Mouse (Mus musculus): ENCODE results near the gene Mrpl51.

The Mrpl51 gene

DNA sequence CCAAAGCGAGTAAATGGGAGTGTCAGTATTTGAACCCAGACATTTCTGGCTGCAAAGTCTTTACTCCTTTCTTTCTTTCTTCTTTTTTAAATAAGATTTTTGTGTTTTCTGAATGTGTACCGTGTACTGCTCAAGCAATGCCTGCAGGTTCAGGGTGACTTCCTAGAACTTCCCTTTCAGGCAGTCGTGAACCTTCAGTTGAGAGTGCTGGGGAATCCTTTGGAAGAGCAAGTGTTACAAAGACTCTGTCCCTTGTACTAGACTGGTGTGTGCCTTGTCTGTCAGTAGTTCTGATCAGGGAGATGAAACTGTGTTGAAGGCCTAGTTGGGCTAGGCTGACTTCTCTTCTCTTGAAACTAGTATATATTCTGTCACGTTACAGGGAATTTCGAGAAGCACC is 1.2 kb downstream of the Mrpl51 start:
- peak; percentile 48 for DNase-seq (ENCODE audit: low spot score)

DNA sequence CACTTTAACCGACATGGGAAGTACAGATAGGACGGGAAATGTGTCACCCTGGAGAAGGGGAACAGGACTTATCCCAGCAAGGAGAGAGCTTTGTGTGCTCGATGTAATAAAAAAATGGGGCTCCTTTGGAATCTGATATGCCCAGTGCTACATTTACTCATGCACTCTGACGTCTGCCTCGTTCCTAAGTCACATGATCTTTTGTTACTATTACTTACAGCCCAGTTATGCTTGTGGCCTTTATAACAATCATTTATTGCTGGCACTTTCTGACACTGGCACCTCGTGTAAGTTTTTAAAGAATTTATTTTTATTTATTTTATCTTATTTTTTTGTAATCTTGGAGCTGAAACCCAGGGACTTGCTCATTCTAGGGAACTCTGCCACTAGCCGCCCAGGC is 1.8 kb downstream of the Mrpl51 start:
- DNase-seq (ENCODE audit: low spot score): peak; percentile 50

DNA sequence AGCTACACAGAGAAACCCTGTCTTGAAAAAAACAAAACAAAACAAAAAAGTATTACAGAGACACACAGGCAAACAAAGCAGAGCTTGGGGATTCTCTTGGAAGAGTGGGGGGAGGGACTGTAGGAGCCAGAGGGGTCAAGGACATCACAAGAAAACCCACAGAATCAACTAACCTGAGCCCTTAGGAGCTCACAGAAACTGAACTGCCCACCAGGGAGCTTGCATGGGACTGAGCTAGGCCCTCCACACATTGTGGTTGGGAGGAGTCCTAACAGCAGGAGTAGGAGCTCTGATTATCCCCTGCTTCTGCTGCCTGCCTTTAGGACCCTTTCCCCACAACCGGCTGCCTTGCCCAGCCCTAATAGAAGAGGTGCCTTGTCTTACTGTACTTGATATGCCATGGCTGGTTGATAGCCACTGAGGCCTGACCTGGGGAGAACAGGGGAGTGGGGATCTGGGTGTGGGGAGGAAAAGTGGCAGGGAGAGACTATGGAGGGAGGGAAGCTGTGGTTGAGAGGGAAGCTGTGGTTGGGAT is 4.0 kb downstream of the Mrpl51 start:
- no peak for DNase-seq (ENCODE audit: low spot score)

GRCm38 (mm10) chr6:125196301-125196700 is 4.7 kb downstream of the Mrpl51 start:
- DNase-seq (ENCODE audit: low spot score): peak; percentile 67

DNA sequence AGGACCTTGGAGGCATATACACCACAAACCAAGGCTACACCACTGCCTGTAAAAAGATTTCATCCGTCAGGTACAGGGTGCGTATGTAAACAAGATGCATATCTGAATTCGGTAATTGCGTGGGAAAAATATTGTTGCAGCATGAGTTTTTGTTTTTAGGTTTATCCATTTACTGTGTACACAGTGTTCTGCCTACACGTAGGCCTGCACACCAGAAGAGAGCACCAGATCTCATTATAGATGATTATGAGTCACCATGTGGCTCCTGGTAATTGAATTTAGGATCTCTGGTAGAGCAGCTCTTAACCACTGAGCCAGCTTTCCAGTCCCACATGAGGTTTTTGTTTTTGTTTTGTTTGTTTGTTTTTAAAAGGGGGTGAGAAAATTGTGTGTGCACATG is 5.6 kb downstream of the Mrpl51 start:
- DNase-seq (ENCODE audit: low spot score): no peak

DNA sequence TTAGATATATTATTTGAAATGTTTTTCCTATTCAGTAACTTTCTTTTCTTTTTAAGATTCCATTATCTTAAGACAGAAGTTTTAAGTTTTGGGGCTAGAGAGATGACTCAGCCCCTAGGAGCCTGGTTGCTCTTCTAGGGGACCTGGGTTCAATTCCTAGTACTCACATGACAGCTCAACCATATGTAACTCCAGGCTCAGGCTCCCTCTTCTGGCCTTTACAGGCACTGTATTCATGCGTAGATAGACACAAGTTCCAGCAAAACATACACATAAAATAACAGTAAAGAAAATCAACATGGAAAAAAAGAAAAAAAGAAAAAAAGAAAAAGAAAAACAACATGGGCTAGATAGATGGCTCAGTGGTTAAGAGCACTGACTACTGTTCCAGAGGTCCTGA is 18.8 kb downstream of the Mrpl51 start:
- DNase-seq (ENCODE audit: low spot score): no peak

DNA sequence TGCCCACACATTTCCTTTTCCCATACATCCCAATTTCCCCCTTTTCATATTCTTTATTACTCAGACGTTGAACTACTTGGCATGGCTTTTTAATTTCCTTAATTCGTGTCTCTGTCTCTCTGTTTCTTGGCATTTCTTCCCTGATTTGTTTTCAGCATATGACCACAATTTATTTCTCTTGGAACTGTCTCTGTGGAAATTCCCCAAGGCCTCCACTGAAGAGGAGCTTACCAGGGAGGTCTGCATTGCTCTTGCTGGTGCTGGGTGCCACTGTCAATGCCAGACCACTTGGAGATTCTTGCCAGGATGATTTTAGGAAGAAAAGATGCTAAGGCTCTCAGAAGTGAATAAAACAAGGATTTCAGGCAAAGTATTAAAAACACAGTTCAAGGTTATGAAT is 21.0 kb downstream of the Mrpl51 start:
- peak; percentile 57 for DNase-seq (ENCODE audit: low spot score)

GRCm38 (mm10) chr6:125213129-125213528 is 21.5 kb downstream of the Mrpl51 start:
- no peak for DNase-seq (ENCODE audit: low spot score)

DNA sequence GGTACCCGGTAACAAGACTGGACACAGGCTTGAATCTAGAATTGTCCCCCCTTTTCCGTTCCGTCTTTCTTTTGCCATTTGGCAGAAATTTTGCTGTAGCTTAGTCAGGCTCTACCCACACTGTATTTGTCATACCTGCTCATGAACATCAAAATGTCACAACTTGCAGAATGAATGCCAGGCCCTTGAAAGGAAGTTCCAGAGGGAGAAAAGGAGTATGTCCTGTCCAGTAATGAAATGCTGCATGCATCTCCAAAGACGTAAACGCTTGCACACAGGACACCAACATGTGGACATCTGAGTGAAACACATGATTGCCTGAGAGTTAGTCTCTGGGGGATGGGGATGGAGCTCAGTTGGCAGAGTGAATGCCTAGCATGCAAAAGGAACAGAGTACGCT is 22.1 kb downstream of the Mrpl51 start:
- DNase-seq (ENCODE audit: low spot score): no peak

- peak; percentile 97 for DNase-seq (ENCODE audit: low spot score)
Measured at GRCm38 (mm10) chr6:125215148-125215954, 23.8 kb downstream of the Mrpl51 start, which contains the start of gene Vamp1. TSS of gene Vamp1 (plus strand) at chr6:125215551.

- peak; percentile 27 for DNase-seq (ENCODE audit: low spot score)
Measured at GRCm38 (mm10) chr6:125216898-125217297, 25.3 kb downstream of the Mrpl51 start.

DNA sequence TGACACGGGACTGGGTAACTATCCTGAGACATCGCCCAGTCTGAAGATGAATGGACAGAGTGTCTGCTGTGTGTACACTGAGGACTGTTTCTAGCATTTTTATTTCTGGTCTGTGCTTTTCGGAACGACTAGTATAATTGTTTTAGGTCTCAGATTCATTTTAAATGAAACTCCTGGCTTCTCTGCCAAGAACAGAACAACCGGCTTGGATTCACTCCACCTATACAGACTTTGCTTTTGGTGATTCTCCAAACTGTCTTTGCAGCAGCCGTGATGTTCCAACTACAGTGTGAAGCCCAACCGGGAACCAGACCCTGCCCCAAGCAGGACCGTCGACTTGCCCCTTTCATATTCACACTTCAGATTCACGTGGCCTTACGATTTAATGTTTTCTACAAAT is 26.3 kb downstream of the Mrpl51 start:
- no peak for DNase-seq (ENCODE audit: low spot score)

- DNase-seq (ENCODE audit: low spot score): peak; percentile 80
Measured at GRCm38 (mm10) chr6:125218963-125219362, 27.4 kb downstream of the Mrpl51 start.

- no peak for DNase-seq (ENCODE audit: low spot score)
Measured at GRCm38 (mm10) chr6:125221115-125221745, 29.6 kb downstream of the Mrpl51 start.

DNA sequence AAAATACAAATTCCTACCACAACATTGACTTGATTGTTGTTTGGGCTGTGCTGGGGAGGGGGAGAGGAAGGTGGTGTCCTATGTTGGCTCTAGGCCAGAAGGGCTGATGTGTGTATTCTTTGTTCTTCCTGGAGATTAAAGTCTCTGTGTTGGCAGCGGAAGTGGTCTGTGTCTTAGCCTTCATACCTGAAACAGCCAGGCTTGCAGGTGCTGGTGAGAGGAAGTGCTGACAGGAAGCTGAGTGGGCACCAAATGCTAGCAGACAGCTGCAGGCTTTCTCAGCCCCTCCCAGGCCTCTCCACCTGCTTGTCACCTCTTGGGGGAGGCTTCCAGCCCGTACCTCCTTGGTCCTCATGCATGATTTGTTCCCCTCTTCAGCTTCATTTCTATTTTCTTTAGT is 30.5 kb downstream of the Mrpl51 start:
- no peak for DNase-seq (ENCODE audit: low spot score)

GRCm38 (mm10) chr6:125222577-125222976 is 31.0 kb downstream of the Mrpl51 start:
- no peak for DNase-seq (ENCODE audit: low spot score)

DNA sequence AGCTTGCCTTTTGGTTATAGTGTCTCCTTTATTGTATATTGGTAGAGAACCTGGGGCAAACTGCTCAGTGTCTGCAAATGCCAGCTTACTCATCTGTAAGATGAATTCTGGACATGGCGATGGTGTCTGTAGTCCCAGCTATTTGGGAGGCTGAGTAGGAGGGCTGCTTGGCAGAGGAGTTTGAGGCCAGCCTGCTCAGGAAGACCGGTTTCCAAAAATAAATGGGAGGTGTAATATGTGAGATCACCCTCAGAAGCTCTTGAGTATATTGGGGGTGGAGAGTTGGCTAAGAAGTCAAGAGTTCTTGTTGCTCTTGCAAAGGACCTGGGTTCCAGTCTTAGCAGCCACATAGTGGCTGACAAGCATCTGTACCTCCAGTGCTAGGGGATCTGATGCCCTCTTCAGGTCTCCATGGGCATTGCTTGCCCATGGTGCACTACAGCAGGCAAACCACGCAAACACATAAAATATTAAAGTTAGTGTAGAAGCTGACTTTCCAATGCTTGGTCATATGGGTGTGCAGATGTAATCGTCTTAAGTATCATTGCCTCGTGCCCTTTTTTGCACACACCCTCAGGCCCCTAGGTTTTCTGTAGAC is 34.0 kb downstream of the Mrpl51 start:
- DNase-seq (ENCODE audit: low spot score): no peak

DNA sequence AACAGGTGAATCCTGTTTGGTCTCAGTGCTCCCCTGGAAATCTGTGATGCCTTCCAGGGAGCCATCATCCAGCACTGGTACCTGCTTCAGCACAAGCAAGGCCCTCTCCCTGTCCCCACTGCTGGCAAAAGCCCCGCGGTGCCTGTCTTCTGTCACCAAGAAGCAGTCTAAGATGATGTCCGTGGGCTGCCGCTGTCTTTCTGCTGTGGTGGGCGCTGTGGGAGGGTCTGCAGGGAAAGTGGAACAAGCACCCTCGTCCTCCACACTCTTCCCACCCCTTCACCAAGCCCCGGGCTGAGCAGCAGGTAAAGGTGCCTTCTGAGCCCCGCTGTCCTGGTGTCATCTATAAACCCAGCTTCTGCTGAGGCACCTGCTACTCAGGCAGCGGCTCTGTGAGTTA is 39.0 kb downstream of the Mrpl51 start:
- no peak for DNase-seq (ENCODE audit: low spot score)

DNA sequence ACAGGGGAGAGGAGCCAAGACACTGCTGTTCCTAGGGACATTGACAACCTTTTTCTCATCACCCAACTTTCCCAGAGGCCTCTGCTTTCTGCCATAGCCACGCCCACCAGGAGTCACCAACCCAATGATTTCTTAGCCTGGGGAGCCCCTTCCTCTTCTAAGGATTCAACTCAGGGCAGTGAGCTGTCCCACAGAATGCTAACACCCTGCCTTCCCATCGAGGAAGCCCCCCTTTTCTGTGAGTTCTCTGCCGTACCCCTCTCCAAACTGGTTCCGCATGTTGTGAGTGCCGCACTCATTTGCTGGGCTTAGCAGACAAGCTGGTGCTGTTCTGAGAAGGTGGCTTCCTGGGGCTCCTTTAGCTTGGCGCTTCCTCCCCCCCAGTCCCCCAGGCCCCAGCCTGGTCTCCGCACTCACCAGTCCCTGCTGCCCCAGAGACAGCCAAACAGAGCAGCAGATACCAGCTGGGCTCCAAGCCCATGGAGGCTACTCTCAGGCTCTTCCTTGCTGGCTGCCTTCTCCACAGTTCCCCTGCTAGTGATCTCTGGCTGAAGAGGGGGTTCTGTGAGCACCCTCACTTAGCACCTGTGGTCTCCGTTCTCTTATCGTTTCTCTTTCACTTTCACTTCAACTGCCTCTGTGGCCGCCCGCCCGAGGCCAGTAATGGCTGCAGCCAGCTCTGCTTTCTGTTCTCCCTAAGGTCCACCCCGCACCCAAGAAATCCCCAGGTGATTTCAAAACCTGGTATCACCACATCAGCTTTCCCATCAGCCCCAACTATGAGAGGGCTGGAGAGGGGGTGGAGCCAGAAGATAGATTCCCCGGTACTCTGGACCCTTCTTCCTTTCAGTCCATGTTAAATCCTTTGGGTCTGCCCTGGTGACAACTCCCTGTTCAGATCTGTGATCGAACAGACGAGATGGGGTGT is 39.8 kb downstream of the Mrpl51 start, which contains the start of gene Tapbpl:
Tapbpl (minus strand) TSS at position 744 of the 928 bp plus-strand sequence.
- peak; percentile 76 for DNase-seq (ENCODE audit: low spot score)

- DNase-seq (ENCODE audit: low spot score): peak; percentile 65
Measured at GRCm38 (mm10) chr6:125232045-125232437, 40.4 kb downstream of the Mrpl51 start.

DNA sequence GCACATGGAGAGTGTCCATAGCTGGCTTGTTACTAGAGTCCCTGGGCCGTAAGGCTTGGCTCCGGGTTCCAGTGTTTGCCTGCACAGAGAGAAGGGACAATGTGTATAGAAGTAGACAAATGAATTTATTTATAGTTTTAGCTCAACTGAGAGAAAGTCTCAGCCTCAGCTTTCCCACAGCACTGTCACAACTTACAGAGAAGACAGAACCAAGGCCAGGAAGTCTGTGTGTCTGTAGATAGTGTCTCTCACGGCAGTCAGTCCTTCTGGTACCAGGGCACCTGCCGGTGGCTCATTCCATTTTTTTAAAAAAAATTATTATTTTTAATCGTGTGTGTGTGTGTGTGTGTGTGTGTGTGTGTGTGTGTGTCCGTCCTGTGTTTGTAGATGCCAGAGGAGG is 40.9 kb downstream of the Mrpl51 start:
- DNase-seq (ENCODE audit: low spot score): no peak
